Mouse (Mus musculus) ovary, postnatal 10 days (tissue): Measurements from ENCODE around the gene Ankrd66.
"Not testable (repeated sequence)": the region's sequence is repeated elsewhere in the genome, so short reads cannot be mapped to it uniquely, and the experiment has no call there.

ENCODE experiments used
- DNase-seq: peaks from one replicate; pipeline ENCODE4 v3.0.0; 2022; ENCODE audit warnings: low spot score

The Ankrd66 gene

GRCm38 (mm10) chr17:43536841-43537240, 6.6 kb downstream of the Ankrd66 start:
- DNase-seq = not testable (repeated sequence)

DNA sequence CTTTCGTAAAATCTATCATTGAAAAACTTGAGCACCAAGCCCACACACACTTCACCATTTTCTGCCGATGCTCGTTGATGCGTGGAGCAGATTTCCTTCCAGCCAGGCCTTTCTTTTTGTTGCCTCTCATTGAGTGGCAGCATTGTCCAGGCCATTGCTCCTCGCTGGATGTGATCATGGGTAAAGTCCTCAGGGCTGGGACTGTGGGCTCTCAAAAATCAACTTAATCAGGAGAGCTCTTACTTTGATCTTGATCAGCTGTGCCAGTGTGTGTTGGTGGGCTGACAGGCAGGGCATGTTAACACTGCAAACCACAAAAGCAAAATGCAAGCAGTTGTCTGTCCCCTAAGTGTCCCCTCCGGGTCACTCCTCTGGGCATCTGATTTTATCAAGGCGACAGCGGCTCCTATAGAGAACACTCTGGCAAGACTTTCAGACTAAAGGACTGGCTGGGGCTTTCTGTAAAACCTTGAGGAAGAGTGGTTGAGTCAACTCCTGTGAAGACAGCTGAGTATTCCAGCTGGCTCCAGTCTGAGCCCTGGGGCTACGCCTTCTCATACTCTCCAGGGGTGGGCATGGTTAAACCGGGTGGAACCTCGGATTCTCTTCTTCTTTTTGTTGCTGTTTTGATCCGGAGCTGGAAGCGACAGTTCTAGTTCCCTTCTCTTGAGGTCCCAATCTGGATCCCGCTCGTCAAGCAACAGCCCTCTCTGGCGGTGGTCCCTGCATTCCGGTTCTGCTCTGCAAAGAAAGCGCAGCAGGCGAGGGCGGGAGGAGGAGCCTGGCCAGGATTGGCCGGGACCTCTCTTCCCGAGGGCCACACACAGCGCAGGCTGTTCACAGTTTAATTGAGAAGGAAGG, 8.8 kb downstream of the Ankrd66 start:
- DNase-seq = peak; percentile 24

- no peak for DNase-seq
Measured at GRCm38 (mm10) chr17:43531192-43531591, 12.2 kb downstream of the Ankrd66 start.

GRCm38 (mm10) chr17:43530507-43530906, 12.9 kb downstream of the Ankrd66 start:
- DNase-seq = no peak

- DNase-seq = no peak
Measured at GRCm38 (mm10) chr17:43520166-43520565, 23.3 kb downstream of the Ankrd66 start.

- peak; percentile 21 for DNase-seq
Measured at GRCm38 (mm10) chr17:43518644-43519409, 24.6 kb downstream of the Ankrd66 start.

DNA sequence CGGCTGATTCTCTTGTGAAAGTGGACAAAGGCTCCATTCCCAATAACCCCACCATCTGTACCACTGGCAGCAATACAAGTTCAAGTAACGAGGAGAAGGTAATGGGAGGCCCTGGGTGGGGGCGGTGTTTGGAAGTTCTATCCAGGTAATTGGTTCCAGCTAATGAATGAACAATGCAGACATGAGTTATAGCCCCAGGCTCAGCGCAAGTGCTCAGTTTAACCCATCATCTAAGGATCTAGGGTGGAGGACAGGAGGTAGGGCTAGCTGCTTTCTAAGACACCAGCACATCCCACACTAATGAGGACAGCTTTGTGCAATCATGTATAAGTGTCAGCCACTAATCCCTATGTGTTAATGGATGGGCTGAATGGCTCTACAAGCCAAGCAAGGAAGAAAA, 32.7 kb downstream of the Ankrd66 start:
- no peak for DNase-seq

- no peak for DNase-seq
Measured at GRCm38 (mm10) chr17:43504594-43504934, 38.9 kb downstream of the Ankrd66 start.

DNA sequence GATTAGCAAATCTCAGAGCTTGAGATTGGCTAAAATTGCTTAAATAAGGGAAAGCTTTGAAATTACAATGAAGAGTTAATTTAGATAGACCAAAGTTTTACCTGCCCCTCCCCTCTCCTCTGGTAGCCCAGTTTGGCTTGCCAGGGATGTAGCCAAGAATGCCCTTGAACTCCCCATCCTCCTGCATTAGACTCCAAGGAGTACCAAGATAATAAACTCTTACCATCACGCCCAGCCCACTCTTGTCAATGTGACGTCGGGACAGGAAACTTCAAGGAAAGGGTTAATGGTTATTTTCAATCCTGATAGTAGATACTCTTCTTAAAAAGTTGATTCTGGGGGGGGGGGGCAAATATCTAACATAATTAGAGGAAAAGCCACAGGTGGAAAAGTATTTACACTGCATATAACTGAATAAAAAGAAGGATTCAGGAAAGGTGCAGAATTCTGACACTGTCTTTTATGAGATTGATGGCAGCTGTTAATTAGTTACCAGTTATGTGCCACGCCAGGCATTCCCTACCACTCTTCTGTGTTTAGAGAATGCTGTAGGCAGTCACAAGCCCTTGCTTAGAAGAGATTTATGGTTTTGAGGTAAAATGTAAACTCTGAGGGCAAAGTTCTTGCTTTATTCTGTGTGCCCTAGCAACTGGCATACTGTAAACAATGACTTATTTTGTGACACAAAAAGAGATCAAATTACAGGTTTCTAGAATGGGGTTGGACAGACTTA, 39.4 kb downstream of the Ankrd66 start:
- DNase-seq = no peak

DNA sequence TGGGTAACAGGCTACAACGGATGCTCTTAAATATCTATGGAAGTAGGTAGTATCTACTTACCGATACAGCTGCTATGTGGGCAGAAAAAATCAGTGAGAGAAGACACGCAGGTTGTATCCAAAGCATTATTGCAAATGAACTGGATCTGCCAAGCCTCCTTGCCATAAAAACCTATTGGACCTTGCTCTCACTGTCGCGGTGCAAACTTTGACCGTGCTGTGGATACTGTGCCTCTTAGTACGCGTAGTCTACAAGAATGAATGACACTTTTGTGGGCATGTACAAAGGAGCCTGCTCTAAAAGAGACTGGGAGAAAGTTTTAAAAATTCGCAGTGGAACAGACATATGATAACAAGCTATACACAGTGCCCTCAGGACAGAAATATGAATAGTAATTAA, 40.8 kb downstream of the Ankrd66 start, which contains the start of gene Mep1a:
Gene Mep1a, minus strand, starts transcription at position 221 of the 400 bp plus-strand sequence.
- DNase-seq = no peak

- DNase-seq = no peak
Measured at GRCm38 (mm10) chr17:43501631-43502030, 41.8 kb downstream of the Ankrd66 start.

DNA sequence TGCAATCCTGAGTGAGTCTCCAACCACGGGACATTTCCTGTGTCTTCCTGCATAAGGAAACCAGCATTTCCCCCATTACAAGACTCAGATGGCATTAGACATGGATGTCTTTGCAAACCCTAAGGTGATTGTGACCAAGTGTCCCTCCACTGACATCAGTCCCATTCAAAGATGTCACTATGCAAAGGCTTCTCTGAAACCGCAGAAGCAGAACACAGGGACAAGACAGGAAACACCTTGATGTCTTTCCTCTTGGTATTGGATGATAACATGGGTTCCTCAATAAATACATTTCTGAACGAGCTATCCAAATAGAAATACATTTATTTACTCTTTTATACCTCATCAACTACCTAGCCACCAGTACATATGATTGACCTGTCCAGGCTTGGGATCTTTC, 42.2 kb downstream of the Ankrd66 start:
- no peak for DNase-seq

- DNase-seq = no peak
Measured at GRCm38 (mm10) chr17:43500513-43500912, 42.9 kb downstream of the Ankrd66 start.

GRCm38 (mm10) chr17:43497521-43497920, 45.9 kb downstream of the Ankrd66 start:
- DNase-seq = no peak

GRCm38 (mm10) chr17:43495502-43495901, 47.9 kb downstream of the Ankrd66 start:
- DNase-seq = no peak

DNA sequence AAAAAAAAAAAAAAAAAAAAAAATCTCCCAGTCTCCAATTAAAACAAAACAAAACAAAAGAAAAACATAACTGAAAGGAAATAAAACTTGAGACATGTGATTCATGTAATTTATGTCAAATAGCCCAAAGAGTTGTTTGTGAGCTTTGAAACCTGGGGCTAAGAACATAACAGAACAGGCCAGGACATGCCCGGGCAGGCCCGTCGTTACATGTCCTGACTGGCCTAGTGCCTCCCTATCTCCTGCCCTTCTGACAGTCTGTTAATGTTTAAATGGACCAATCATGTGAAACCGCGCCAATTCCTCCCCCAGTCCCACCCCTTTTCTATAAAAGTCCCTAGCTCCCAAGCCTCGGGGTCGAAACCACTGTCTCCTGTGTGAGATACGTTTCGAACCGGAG, 53.1 kb downstream of the Ankrd66 start:
- not testable (repeated sequence) for DNase-seq

- no peak for DNase-seq
Measured at GRCm38 (mm10) chr17:43488439-43489151, 54.8 kb downstream of the Ankrd66 start.

DNA sequence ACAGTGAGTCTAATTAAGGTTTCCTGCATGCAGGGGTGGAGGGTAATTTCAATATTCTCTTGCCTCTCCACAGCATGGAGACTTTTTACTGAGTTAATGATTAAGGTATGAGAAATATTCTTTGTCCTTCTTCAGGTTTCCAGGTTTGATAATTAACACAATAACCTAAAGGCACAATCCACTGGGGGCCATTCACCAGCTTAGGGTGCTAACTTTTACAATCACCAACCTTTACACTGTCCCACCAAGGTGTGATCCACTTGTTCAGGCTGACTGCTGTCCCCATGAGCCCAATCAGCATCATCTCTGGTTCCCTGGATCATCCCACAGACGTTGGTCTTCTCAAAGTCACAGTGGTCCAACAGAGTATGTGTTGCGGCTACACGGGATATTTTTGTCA, 57.5 kb downstream of the Ankrd66 start:
- no peak for DNase-seq
